Mouse (Mus musculus): ENCODE measurements at regions not wholly inside any gene's neighbourhood (a gene's known extent, or its start where the extent isn't known, plus 50 kb on each side); places are given as distances from the start of the nearest gene placed in this dataset.

DNA sequence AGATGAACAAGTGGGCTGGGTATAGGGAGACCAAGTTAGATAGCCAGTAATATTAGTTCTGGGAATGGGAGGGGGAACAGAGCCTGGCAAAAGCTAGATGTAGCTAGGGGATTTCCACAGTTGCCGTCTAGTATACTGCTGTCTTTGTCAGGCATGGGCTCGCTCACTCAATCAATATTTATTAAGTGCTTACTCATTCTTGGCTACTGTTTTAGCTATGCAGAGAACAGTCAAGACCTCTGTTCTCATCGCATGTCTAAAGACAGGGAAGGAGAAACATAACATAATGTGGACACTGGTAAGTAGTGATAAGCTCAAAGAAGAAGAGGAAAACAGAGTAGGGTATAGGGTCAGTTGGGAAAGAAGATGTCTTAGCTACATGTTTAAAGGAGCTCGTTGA is 173.4 kb downstream of the Gm5426 start:
- no peak for TF ChIP-seq POLR2A (IDR thresholded peaks at IDR 0.05; ENCODE audit: low read depth, low read length)
- TF ChIP-seq CTCF (IDR thresholded peaks at IDR 0.05; ENCODE audit: extremely low read depth, insufficient read length, insufficient replicate concordance, low read depth, low read length), result no peak
